Mouse (Mus musculus): Measurements from ENCODE around the gene Boll. TPM values are rescaled to one million over a fixed set of nuclear protein-coding genes. Genes with fewer than 3 reads are reported as not detected.

Boll gene
- total RNA-seq, 1 experiment = 2.9 TPM

DNA sequence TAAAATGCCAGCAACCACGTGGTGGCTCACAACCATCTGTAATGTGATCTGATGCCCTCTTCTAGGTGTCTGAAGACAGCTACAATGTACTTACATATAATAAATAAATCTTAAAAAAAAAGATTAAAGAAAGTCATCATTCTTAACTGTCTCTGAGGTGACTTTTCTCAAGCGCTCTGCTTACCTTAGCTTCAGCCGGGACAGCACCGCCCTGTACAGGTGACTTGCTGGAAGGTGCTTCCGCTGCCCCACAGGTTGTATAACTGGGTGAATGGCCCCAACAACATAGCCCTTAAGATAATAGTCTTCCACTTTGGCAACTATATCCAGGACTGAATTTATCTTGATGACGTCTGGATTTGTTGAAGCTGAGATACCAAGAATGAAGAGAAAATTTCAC, 149.3 kb downstream of the Boll start:
- no peak overlapping the region for H3K9ac ChIP-seq (ENCODE audit: insufficient read depth, low read depth, low read length, poor library complexity, severe bottlenecking)
- in situ Hi-C loops (cut with MboI; ENCODE audit: low sequenced_read_pairs in 2 of 2, unreplicated experiment in 2 of 2) = no loop called here
- no peak for TF ChIP-seq CHD2 (IDR thresholded peaks at IDR 0.05; ENCODE audit: low read depth, low read length)
- no peak for TF ChIP-seq ZC3H11A (IDR thresholded peaks at IDR 0.05; ENCODE audit: borderline replicate concordance, low read depth, low read length)
- no peak for TF ChIP-seq HCFC1 (IDR thresholded peaks at IDR 0.05; ENCODE audit: borderline replicate concordance, insufficient read depth, low read length)
- TF ChIP-seq ZNF384 (IDR thresholded peaks at IDR 0.05; ENCODE audit: low read depth, low read length) = no peak
- H3K9me3 ChIP-seq (ENCODE audit: control insufficient read depth, insufficient read depth, low read depth, low read length) = no peaks in the 10 kb centered on the region
- H3K36me3 ChIP-seq (ENCODE audit: control insufficient read depth, insufficient read depth, low read length, poor library complexity, severe bottlenecking) = no peaks in the 10 kb centered on the region
- H3K4me3 ChIP-seq (ENCODE audit: insufficient read depth in 1 of 2, low read depth in 1 of 2, low read length in 2 of 2, poor library complexity in 1 of 2, severe bottlenecking in 1 of 2) = no peak overlapping the region
- DNase-seq (ENCODE audit: low read depth, low spot score) = no peak
- no peak overlapping the region for H3K27ac ChIP-seq (ENCODE audit: insufficient read depth, low read depth, low read length, poor library complexity, severe bottlenecking)
- peaks cover 0 to 18% of the 10 kb centered on the region in 2 experiments; a peak in 2 of 4 replicates for H3K4me1 ChIP-seq (ENCODE audit: control insufficient read depth in 2 of 2, insufficient read depth in 2 of 2, low read length in 2 of 2, poor library complexity in 1 of 2)

DNA sequence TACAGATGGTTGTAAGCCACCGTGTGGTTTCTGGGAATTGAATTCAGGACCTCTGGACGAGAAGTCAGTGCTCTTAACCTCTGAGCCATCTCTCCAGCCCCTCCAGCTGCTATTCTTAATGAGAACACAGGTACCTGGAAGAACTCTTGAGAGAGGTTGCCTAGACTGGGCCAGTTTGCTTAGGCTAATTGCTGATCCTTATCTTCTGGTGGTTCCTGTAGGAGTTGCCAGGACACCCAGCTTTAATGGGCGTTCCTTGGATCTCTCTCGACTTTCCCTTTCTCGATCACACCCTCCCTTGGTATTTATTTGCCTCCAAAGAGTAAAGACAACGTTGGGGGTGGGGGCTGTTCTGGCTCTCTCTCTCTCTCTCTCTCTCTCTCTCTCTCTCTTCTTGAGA, 149.8 kb downstream of the Boll start:
- Histone ChIP-seq H3K9ac (ENCODE audit: insufficient read depth, low read depth, low read length, poor library complexity, severe bottlenecking) (no peak overlapping the region), H3K9me3 (ENCODE audit: control insufficient read depth, insufficient read depth, low read depth, low read length) (no peaks in the 10 kb centered on the region), H3K36me3 (ENCODE audit: control insufficient read depth, insufficient read depth, low read length, poor library complexity, severe bottlenecking) (no peaks in the 10 kb centered on the region), H3K4me1 (ENCODE audit: control insufficient read depth in 2 of 2, insufficient read depth in 2 of 2, low read length in 2 of 2, poor library complexity in 1 of 2) (peaks cover 0 to 18% of the 10 kb centered on the region in 2 experiments; a peak in 2 of 4 replicates), H3K4me3 (ENCODE audit: insufficient read depth in 1 of 2, low read depth in 1 of 2, low read length in 2 of 2, poor library complexity in 1 of 2, severe bottlenecking in 1 of 2) (no peak overlapping the region), H3K27ac (ENCODE audit: insufficient read depth, low read depth, low read length, poor library complexity, severe bottlenecking) (no peak overlapping the region)
- DNase-seq (ENCODE audit: low read depth, low spot score) = no peak
- in situ Hi-C loops (cut with MboI; ENCODE audit: low sequenced_read_pairs in 2 of 2, unreplicated experiment in 2 of 2) = no loop called here
- TF ChIP-seq MAFK (IDR thresholded peaks at IDR 0.05; ENCODE audit: insufficient read depth, low read depth, low read length) = no peak
- TF ChIP-seq CHD2 (IDR thresholded peaks at IDR 0.05; ENCODE audit: low read depth, low read length) = no peak
- TF ChIP-seq ZC3H11A (IDR thresholded peaks at IDR 0.05; ENCODE audit: borderline replicate concordance, low read depth, low read length) = no peak
- TF ChIP-seq HCFC1 (IDR thresholded peaks at IDR 0.05; ENCODE audit: borderline replicate concordance, insufficient read depth, low read length) = no peak
- TF ChIP-seq ZNF384 (IDR thresholded peaks at IDR 0.05; ENCODE audit: low read depth, low read length) = no peak

DNA sequence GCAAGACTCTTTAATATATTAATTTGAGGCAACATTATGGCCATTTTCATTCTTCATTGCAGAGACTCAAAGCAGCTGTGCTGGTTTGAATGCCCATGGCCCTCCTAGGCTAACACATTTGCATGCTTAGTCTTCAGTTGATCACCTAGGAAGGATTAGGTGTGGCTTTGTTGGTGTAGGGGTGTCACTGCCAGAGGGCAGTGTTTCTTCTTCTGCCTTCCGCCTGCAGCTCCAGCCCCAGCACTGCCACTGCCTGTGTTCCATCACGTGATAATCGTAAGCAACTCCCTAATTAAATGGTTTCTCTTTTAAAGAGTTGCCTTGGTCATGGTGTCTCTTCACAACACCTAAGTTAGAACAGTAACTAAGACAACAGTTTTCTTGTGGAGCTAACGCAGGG, 150.5 kb downstream of the Boll start:
- in situ Hi-C loops (cut with MboI; ENCODE audit: low sequenced_read_pairs in 2 of 2, unreplicated experiment in 2 of 2) = no loop called here
- Histone ChIP-seq H3K4me3 (ENCODE audit: insufficient read depth in 1 of 2, low read depth in 1 of 2, low read length in 2 of 2, poor library complexity in 1 of 2, severe bottlenecking in 1 of 2) (no peak overlapping the region), H3K36me3 (ENCODE audit: control insufficient read depth, insufficient read depth, low read length, poor library complexity, severe bottlenecking) (no peaks in the 10 kb centered on the region), H3K4me1 (ENCODE audit: control insufficient read depth in 2 of 2, insufficient read depth in 2 of 2, low read length in 2 of 2, poor library complexity in 1 of 2) (peaks cover 0 to 18% of the 10 kb centered on the region in 2 experiments; a peak in 2 of 4 replicates), H3K27ac (ENCODE audit: insufficient read depth, low read depth, low read length, poor library complexity, severe bottlenecking) (no peak overlapping the region), H3K9me3 (ENCODE audit: control insufficient read depth, insufficient read depth, low read depth, low read length) (no peaks in the 10 kb centered on the region), H3K9ac (ENCODE audit: insufficient read depth, low read depth, low read length, poor library complexity, severe bottlenecking) (no peak overlapping the region)
- no peak for DNase-seq (ENCODE audit: low read depth, low spot score)
- no peak for TF ChIP-seq CHD2 (IDR thresholded peaks at IDR 0.05; ENCODE audit: low read depth, low read length)
- TF ChIP-seq MAFK (IDR thresholded peaks at IDR 0.05; ENCODE audit: insufficient read depth, low read depth, low read length) = no peak
- no peak for TF ChIP-seq HCFC1 (IDR thresholded peaks at IDR 0.05; ENCODE audit: borderline replicate concordance, insufficient read depth, low read length)
- no peak for TF ChIP-seq ZNF384 (IDR thresholded peaks at IDR 0.05; ENCODE audit: low read depth, low read length)
- TF ChIP-seq ZC3H11A (IDR thresholded peaks at IDR 0.05; ENCODE audit: borderline replicate concordance, low read depth, low read length) = no peak

DNA sequence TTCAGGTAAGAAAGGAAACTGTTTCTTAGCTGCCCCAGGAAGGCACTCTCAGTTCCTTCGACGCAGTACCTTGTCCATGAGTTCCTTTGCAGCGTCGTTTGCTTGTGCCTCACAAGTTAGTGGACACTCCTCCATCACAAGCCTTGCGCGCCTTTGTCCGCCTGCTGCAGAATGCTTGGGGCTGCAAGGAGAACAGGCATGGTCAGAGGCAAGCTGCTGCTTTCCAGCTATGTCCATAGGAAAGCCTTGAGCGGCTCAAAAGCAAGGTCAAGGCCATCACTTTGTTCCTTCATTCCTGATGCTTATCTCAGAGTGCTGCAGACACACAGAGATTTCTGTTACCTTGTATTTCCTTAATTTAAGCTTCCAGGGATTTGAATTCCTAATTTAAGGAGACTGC, 152.2 kb downstream of the Boll start:
- no peak for DNase-seq (ENCODE audit: low read depth, low spot score)
- H3K4me1 ChIP-seq (ENCODE audit: control insufficient read depth in 2 of 2, insufficient read depth in 2 of 2, low read length in 2 of 2, poor library complexity in 1 of 2) = peaks cover 0 to 21% of the 10 kb centered on the region in 2 experiments; a peak in 2 of 4 replicates
- no peak overlapping the region for H3K4me3 ChIP-seq (ENCODE audit: insufficient read depth in 1 of 2, low read depth in 1 of 2, low read length in 2 of 2, poor library complexity in 1 of 2, severe bottlenecking in 1 of 2)
- no peak overlapping the region for H3K27ac ChIP-seq (ENCODE audit: insufficient read depth, low read depth, low read length, poor library complexity, severe bottlenecking)
- no peak overlapping the region for H3K9ac ChIP-seq (ENCODE audit: insufficient read depth, low read depth, low read length, poor library complexity, severe bottlenecking)
- in situ Hi-C loops (cut with MboI; ENCODE audit: low sequenced_read_pairs in 2 of 2, unreplicated experiment in 2 of 2) = no loop called here
- no peaks in the 10 kb centered on the region for H3K9me3 ChIP-seq (ENCODE audit: control insufficient read depth, insufficient read depth, low read depth, low read length)
- no peak for TF ChIP-seq ZC3H11A (IDR thresholded peaks at IDR 0.05; ENCODE audit: borderline replicate concordance, low read depth, low read length)
- no peaks in the 10 kb centered on the region for H3K36me3 ChIP-seq (ENCODE audit: control insufficient read depth, insufficient read depth, low read length, poor library complexity, severe bottlenecking)
